Mouse (Mus musculus) limb, embryonic 14.5 days (tissue): Measurements from ENCODE around the gene C530008M17Rik. TPM values are rescaled to one million over a fixed set of nuclear protein-coding genes. Genes with fewer than 3 reads are reported as not detected.

Experiments used
- ATAC-seq: fragments of 200-750 bp; cut with Nextera tagmentation; 2 replicates; pipeline ENCODE4 v1.8.0; 2017; ENCODE audit warnings: low read depth, moderate number of reproducible peaks, moderate TSS enrichment; ENCODE audit not compliant: low FRiP score
- DNase-seq: peaks from one replicate; pipeline ENCODE4 v3.0.0-alpha.2; 2015; ENCODE audit warnings: low spot score
- H3K27ac ChIP-seq: fragments of 300-500 bp; sonication (generic); replicated peaks from 2 replicates; pipeline ENCODE4 v1.5.1; 2014; ENCODE audit warnings: low read depth, mild to moderate bottlenecking, low read length, moderate library complexity, mixed read lengths
- H3K27me3 ChIP-seq: fragments of 300-500 bp; sonication (generic); 2 replicates; pipeline ENCODE4 v1.6.1; 2014; ENCODE audit warnings: low read length, mixed read lengths; ENCODE audit not compliant: control insufficient read depth, insufficient read depth
- H3K36me3 ChIP-seq: fragments of 300-500 bp; sonication (generic); 2 replicates; pipeline ENCODE4 v1.6.1; 2014; ENCODE audit warnings: mild to moderate bottlenecking, low read length, moderate library complexity, mixed read lengths; ENCODE audit not compliant: control insufficient read depth, insufficient read depth
- H3K4me1 ChIP-seq: fragments of 300-500 bp; sonication (generic); 2 replicates; pipeline ENCODE4 v1.6.1; 2014; ENCODE audit warnings: antibody characterized with exemption, low read length, mixed read lengths; ENCODE audit not compliant: control insufficient read depth, insufficient read depth
- H3K4me2 ChIP-seq: fragments of 300-500 bp; sonication (generic); replicated peaks from 2 replicates; pipeline ENCODE4 v1.6.1; 2014; ENCODE audit warnings: low read depth, mild to moderate bottlenecking, low read length, moderate library complexity; ENCODE audit not compliant: severe bottlenecking
- H3K4me3 ChIP-seq: fragments of 300-500 bp; sonication (generic); replicated peaks from 2 replicates; pipeline ENCODE4 v1.5.1; 2014; ENCODE audit warnings: low read length
- H3K9ac ChIP-seq: fragments of 300-500 bp; sonication (generic); 2 replicates; pipeline ENCODE4 v1.6.1; 2014; ENCODE audit warnings: mild to moderate bottlenecking, low read depth, low read length, moderate library complexity; ENCODE audit not compliant: severe bottlenecking
- H3K9me3 ChIP-seq: fragments of 300-500 bp; sonication (generic); 2 replicates; pipeline ENCODE4 v1.6.1; 2016; ENCODE audit warnings: low read length; ENCODE audit not compliant: control insufficient read depth
- POLR2A ChIP-seq: fragments of 200-500 bp; IDR thresholded peaks from 2 replicates; pipeline ENCODE4 v1.8.0; 2012; ENCODE audit warnings: inconsistent platforms, mild to moderate bottlenecking, moderate library complexity, borderline replicate concordance; ENCODE audit not compliant: insufficient read depth, insufficient read length; ENCODE audit errors: extremely low read depth
- WGBS: fragments of 180-500 bp; shearing (Covaris S2); extraction: QIAGEN DNeasy Blood & Tissue Kit; methylation state at CpG from one replicate; pipeline ENCODE4 v1.1.7; 2014; 5-methylcytosine and 5-hydroxymethylcytosine counted together
- polyA plus RNA-seq, 2 experiments: library from polyadenylated mRNA; depleted of rRNA in 1 of 2; stranded (reverse) in 1 of 2; unstranded in 1 of 2; fragments of >200 nt; fragmentation: Nextera tagmentation in 1 of 2; extraction: Ambion mirVana in 1 of 2; gene quantifications; 2 replicates each; pipeline versions ENCODE4 v1.2.1 to v1.2.3; 2012 to 2014

C530008M17Rik gene
- polyA plus RNA-seq, 2 experiments = 12.6 to 26.5 TPM

GRCm38 (mm10) chr5:76798043-76798442 is 141.7 kb downstream of the C530008M17Rik start:
- no peak overlapping the region for H3K27ac ChIP-seq
- no peaks in the 10 kb centered on the region for H3K27me3 ChIP-seq
- H3K4me3 ChIP-seq = no peak overlapping the region
- no peak for ATAC-seq
- no peak overlapping the region for H3K9ac ChIP-seq
- no peaks in the 10 kb centered on the region for H3K9me3 ChIP-seq
- peaks cover 3% of the 10 kb centered on the region; the same call in 1 of the 2 replicates for H3K36me3 ChIP-seq
- DNase-seq = no peak
- 96% methylated on average over 8 of the region's 8 CpGs for WGBS
- H3K4me2 ChIP-seq = no peak overlapping the region
- 0 out of 2 replicates have a peak, but pooled peaks cover 5% of the 10 kb centered on the region for H3K4me1 ChIP-seq
- TF ChIP-seq POLR2A = no peak

DNA sequence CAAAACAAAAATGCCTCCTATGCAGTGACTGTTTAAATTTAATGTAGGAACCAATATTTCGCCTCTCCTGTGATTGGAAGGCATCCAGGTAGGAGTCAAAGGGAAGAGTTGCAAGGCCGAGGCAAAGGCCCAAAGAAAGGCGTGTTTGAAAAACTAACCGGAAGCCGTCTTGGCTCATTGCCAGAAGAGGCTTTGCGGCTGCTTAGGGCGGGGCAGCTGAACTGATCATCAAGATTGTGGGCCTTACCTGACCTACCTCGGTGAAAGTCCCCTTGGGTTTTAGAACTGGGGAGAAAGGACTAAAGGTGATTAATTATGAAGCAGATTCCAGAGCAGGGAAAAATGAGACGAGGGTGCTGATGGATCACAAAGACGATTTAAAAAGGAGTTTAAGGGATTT is 143.2 kb downstream of the C530008M17Rik start:
- Histone ChIP-seq H3K27me3 (no peaks in the 10 kb centered on the region), H3K4me2 (no peak overlapping the region), H3K4me3 (no peak overlapping the region), H3K36me3 (peaks cover 3% of the 10 kb centered on the region; the same call in 1 of the 2 replicates), H3K9me3 (no peaks in the 10 kb centered on the region), H3K4me1 (0 out of 2 replicates have a peak, but pooled peaks cover 5% of the 10 kb centered on the region), H3K9ac (no peak overlapping the region), H3K27ac (no peak overlapping the region)
- 62% methylated on average over 10 of the region's 10 CpGs for WGBS
- no peak for TF ChIP-seq POLR2A
- no peak for ATAC-seq
- DNase-seq = no peak

- Histone ChIP-seq H3K36me3 (no peaks in the 10 kb centered on the region), H3K4me2 (no peak overlapping the region), H3K9ac (no peak overlapping the region), H3K9me3 (no peaks in the 10 kb centered on the region), H3K4me1 (no peaks in the 10 kb centered on the region; the same call in 1 of the 2 replicates), H3K4me3 (no peak overlapping the region), H3K27me3 (no peaks in the 10 kb centered on the region), H3K27ac (no peak overlapping the region)
- 70% methylated on average over 6 of the region's 6 CpGs for WGBS
- TF ChIP-seq POLR2A = no peak
- ATAC-seq (no peak), DNase-seq (no peak)
Measured at GRCm38 (mm10) chr5:76809031-76809430, 152.7 kb downstream of the C530008M17Rik start.

DNA sequence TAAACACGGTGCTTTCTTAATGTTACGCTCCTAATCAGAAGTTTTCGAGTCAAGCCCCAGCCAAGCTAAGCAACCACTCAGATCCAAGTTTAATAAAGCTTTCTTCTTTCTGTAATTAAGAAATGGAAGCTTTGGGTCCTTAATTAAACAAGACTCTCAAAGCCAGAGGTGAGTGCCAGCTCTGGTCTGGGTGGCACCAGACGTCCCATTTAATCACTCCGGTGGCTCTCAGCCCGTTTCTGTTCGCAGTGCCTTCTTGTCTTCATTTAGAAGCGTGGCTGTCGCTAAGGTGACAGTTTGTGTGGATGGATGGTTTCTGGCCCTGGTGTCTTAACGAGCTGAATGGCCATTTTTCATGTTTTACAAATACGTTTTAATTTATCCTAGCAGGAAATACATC is 158.7 kb downstream of the C530008M17Rik start:
- ATAC-seq (no peak), DNase-seq (no peak)
- 50% methylated on average over 11 of the region's 11 CpGs for WGBS
- H3K27ac ChIP-seq = no peak overlapping the region
- no peaks in the 10 kb centered on the region for H3K9me3 ChIP-seq
- no peaks in the 10 kb centered on the region for H3K36me3 ChIP-seq
- no peak for TF ChIP-seq POLR2A
- H3K4me1 ChIP-seq = no peaks in the 10 kb centered on the region; the same call in 1 of the 2 replicates
- no peak overlapping the region for H3K4me3 ChIP-seq
- H3K4me2 ChIP-seq = no peak overlapping the region
- no peak overlapping the region for H3K9ac ChIP-seq
- no peaks in the 10 kb centered on the region for H3K27me3 ChIP-seq

DNA sequence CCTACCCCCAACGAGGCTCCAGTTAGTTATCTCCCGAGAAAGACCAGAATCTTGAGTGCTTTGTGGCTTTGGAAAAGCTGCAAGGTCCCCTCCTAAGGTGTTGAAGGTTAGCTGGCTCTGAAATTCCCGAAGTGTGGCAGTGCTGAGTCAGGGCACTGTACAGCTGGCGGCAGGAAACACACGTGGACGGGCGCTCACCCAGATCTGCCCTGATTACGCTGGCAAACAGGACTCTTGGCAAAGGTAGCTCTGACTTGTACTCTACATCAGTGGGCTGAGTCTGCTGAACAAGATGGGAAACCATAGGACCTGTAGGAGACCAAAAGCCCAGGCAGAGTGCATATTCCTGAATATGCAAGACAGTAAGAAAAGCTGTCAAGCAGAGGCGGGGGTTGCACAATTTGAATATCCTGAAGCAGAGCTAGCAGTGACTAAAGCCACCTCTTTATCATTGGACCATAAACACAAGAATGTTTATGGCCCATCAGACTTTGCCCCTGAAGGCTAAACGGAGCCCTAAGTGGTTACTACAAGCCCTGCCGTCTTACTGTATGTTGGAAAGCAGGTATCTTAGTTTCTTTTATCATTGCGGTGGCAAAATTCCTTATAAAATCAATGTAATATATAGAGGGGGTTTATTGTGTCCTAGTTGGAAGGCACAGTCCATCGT is 159.6 kb downstream of the C530008M17Rik start:
- DNase-seq (no peak), ATAC-seq (no peak)
- H3K36me3 ChIP-seq = no peaks in the 10 kb centered on the region
- TF ChIP-seq POLR2A = no peak
- no peak overlapping the region for H3K27ac ChIP-seq
- no peak overlapping the region for H3K4me3 ChIP-seq
- no peaks in the 10 kb centered on the region for H3K9me3 ChIP-seq
- H3K4me2 ChIP-seq = no peak overlapping the region
- H3K27me3 ChIP-seq = no peaks in the 10 kb centered on the region
- H3K9ac ChIP-seq = no peak overlapping the region
- 57% methylated on average over 13 of the region's 13 CpGs for WGBS
- H3K4me1 ChIP-seq = no peaks in the 10 kb centered on the region; the same call in 1 of the 2 replicates
